Mouse (Mus musculus) urinary bladder, adult 18-20 months (tissue): ENCODE results near the gene Dph2.
A peak's percentile ranks its signal among the peaks of the same experiment; 100 is the strongest.

Experiments
- DNase-seq, 2 experiments: peaks; one replicate each; pipeline ENCODE4 v3.0.0; 2022; ENCODE audit warnings: low spot score in 2 of 2, mixed read lengths in 2 of 2

Dph2 gene

DNA sequence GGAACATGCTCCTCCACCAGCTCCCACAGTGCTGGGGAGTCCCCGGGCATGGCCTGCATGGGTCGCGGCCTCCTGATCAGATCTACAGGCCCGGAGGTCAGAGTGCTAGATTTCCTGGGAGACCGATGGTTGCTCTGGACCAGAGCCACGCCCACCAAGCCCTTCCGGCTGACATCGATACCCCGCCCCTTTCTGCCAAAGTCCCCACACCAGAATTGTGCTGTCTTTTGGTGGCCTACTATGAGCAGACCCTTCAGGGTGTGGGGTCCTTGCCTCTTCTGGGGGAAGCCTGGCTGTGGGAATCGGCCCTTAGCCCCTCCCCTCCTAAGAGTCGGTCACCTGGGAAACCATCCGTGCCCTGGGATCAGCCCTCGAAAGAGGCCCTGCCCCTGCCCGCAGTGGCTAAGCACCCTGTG lies 19.4 kb downstream of the Dph2 start, which contains the start of gene Ccdc24:
Gene Ccdc24, minus strand, starts transcription at position 87 of the 416 bp plus-strand sequence.
- no peak for DNase-seq

DNA sequence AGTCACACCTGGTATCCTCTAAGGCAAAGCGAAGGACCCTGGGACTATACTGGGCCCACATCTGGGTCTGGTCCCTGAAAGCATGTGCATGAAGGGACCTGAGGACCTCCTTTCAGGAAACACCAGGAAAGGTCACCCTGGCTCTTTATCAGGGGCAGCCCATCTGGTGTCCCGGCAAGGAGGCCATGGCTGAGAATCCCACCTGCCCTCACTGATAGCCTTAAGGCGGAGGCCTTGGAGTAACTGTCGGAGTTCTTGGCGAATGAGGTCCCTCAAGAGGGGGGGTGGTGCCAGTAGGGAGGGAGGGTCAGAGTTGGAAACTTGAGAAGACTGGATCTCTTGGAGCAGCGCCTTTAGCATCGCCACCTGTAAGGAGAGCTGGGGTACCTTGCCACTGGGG lies 20.0 kb downstream of the Dph2 start:
- DNase-seq, result no peak

DNA sequence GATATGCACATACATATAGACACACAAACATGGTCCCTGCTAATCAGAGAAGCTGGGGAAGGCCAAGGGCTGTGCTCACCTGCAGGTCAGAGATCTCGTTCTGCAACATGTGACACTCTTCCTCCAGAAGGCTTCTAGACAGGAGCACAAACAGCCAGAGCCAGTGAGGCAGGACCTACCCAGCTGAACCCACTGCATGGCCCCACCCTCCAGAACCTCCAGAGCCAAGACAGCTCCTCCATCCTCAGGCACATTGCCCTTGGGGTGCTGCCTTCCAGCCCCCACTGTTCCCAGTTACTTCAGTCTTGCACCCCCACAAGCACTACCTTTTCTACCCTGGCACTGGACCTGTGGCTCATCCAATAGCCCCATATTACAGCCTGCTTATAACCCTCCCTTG lies 21.4 kb downstream of the Dph2 start:
- DNase-seq, result no peak

DNA sequence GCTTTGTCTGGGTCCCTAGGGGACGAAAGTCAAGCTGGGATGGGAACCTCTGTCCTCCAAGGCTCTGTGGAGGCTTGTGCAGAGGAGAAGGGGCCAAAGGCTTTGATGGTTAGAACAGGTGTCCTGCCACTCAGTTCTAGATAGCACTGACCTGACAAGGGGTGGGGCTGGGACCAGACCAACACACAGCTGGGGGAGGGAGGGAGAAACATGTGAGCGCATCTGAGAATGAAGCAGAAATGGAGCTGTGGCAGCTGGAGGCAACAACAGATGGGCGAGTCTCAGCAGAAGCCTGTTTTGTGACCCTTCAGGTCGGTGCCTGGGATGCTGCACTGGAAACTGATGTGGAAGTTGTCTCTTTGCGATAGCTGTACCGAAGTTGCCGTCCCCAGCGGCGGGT lies 22.5 kb downstream of the Dph2 start:
- no peak for DNase-seq

DNA sequence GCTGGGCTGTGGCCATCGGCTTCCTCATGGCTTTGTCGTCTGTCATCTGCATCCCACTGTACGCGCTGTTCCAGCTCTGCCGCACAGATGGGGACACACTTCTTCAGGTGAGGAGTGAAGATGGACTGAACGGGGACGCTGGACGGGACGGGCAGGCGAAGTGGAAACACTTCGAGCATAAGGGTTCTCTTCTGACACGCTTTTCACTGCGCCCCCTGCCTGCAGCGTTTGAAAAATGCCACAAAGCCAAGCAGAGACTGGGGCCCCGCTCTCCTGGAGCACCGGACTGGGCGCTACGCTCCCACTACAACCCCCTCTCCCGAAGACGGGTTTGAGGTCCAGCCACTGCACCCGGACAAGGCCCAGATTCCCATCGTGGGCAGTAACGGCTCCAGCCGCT lies 24.0 kb downstream of the Dph2 start:
- DNase-seq, result peak in 1 of 2 experiments; percentile 28

DNA sequence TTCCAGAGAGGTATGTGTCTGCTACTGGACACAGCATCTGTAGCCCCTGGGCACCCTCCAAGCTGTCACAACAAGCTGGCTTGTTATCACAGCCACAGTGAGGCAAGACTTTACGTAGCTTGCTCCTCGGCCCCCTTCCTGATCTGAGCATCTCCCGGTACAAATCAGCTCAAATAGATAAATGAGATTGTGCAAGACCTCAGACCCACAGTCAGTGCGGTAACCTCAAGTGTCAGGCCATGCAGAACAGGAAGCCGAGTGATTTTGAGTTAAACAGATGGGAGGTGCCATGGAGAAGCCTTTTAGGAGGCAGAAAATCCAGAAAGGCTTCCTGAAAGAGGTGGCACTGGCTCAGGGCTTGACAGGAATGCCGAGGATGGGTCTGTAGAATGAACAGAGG lies 24.8 kb downstream of the Dph2 start:
- DNase-seq, result no peak

DNA sequence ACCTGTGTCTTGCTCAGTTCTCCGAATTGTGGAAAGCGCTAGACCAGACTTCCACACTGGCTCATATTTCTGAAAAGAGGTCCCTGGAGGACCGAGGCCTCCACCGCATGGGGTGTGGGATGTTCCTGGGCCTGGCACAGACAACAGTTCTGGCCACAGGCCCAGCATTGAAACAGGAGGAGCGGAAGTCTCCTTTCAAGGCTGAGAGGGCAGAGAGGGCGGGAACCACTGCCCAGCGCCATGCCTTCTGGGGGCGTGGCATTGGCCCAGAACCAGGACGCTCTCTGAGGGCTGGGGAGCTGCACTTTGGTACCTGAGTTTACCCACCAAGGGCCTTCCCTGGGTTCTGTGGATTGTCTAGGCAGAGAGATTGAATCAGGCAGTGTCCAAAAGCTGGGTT lies 25.7 kb downstream of the Dph2 start:
- DNase-seq, result peak in 1 of 2 experiments; percentile 46

DNA sequence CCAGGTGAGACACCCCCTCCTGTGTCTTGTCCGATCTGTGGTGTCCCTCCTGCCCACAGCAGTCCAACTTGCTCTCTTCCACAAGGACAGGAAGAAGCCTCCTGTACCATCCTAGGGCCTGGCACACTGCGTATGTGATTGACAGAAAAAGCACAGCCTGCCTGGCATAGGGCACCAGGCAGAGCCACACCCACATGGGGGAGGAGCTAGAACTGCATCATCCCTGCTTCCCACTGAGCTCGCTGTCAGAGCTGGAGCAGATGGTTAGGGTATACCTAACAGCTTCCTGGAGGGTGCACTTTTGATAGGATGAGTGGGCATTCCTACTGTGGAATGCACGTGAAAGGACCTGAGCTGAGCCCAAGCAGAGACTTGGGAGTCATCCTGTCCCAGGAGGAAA lies 29.0 kb downstream of the Dph2 start:
- no peak for DNase-seq

DNA sequence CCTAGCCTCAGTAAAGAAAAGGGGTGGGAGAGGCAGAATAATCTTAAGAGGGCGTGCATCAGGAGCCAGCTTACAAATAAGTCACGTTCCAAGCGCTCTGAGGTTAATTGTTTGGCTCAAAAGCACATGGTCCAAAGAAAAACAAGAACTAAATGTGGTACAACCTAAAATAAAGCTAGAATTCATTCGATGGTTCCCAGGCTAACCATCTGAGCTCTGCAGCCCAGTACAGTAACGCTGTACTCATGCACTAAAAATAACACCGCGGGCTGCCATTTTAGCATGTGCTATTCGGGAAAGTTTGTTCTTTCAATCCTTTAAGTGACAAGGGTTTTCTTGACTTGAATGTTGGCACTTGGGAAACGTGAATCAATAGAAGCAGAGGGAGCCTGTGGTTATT lies 31.3 kb downstream of the Dph2 start:
- no peak for DNase-seq

DNA sequence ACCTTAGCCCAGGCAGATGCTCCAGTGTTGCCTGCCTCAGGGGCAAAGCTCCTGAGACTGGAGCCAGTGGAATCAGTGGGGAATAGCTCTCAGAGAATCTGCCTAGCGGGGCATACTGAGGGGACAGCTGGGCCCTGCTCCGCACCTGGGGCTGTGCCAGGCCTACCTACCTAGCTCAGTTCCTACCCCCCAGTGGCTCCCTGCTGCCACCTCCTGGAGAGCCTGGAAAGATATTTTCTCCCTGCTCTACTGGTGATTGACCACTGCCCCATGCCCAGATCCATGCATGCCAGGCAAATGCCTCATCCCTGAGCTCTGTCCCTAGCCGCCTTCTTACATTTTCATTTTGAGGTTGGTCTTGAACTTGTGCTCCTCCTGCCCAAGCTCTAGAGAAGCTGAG lies 33.0 kb downstream of the Dph2 start:
- peak; percentile 43 to 59 for DNase-seq

DNA sequence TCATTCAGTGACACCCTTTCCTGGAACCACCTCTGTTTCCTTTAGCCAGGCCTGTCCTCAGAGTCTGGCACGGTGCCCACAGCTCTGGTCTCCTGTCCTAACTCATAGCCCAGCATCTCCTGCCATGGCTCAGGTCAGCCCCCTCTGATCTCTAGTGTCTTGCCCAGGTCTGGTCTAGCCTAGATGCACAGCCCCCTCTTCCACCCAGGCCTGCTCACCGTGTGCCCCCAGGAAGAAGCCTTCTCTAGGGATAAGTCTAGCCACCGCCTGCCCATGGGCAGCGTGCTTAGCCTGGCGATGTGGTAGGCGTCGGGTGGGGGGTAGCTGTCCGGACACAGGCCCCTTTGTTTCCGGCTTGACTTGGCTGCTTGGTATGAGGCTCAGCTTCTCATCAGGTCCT lies 36.7 kb downstream of the Dph2 start:
- no peak for DNase-seq

DNA sequence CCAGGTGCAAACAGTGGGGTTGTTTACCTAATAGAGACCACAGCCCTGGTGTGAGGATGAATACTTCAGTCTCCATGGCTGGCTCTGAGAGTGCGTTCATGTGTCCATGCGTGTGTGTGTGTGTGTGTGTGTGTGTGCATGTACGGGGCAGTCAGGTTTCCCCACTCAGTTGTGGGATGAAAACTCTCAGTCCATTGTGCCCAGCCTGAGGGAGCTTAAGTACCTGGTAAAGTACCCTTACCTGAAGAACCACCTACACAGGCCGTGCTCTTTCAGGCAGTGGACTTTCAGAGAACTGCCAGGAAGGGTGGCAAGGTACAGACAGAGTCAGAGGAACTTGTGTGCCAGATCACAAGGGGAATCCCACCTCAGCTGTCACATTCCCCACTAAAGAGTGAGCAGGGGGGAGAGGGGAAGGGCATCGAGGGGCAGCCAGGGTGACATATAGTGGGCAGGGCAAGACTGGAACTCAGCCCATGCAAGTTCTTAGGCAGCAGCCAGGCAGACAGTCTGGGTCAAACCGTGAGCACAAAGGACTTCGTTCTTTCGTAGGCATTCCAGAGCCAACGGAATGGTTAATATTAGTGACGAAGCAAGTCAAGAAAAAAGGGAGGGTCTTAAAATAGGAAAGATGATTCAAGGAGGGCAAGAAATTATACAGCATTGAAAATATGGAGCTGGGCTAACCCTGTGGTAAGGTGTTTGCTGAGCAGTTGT lies 39.5 kb downstream of the Dph2 start:
- no peak for DNase-seq

DNA sequence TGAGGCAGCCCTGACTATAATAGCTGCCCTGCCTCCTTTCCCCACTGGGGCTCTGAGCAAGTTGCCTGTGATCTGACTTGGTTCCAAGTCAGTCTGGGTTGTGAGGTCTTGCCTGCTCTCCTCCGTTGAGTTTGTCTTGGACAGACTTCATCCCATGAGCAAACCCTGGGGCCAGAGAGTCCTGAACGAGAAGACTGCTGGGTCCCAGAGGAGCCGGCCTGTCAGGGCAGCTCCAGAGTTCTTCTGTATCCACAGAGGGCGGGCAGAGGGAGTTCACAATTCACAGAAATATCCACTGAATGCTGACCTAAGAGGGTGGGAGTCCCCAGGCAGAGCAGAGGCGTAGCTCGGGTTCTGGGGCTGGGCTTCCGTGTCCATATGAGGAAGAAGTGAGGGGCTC lies 41.0 kb downstream of the Dph2 start:
- DNase-seq, result no peak

DNA sequence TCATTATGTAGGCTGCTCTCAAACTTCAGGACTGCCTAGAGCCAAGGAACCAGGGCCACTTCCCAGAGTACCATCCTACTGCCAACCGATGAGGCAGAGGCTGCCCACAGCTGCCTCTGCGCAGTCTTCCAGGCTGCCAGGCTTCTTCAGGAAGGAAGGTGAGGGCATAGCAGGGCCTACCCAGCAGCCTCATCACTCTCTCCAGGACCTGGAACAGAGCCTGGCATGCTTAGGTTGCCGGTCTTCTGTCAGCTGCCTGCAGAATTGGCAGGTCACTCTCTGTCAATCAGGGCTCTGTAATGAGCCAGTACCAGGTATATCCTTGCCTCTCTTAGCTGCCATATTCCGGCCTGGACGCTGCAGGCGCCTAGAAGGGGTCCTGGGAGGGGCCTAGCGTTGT lies 41.7 kb downstream of the Dph2 start:
- no peak for DNase-seq

DNA sequence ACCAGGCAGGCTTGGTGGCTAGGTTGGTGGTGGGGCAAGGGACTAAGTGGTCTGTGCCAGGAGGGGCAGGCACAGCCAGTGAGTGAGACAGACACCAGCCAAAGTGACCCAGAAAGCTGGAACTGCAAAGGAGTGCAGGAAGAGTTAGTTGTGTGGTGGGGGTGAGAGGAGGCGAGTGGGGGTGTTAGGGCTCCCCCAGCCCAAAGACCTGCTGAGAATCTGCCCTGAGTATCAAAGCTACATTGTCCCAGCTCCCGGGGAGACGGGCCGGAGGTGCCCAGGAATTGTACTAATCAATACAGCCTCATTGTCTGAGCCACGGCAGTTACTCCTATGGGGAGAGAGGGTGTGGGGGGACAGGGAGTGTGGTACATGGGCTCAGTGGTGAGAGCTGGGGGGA lies 42.3 kb downstream of the Dph2 start:
- DNase-seq, result no peak

DNA sequence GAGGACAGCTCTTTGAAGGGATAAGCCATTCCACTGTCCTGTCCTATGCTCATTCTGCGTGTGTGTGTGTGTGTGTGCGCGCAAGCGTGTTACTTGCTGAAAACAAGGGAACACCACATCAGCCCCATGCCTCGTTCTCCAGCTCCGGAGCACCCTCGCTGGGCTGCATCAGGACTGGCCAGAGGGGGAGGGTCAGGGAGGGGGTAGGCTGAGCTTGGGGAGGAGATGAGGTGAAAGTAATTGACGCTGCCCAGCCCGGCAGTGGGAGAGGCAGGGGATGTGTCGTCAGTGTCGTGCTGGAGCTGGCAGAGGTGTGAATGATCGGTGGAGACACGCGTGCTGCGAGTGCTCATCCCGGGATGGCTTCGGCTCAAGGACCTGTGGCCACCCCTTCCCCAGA lies 42.8 kb downstream of the Dph2 start:
- DNase-seq, result no peak

DNA sequence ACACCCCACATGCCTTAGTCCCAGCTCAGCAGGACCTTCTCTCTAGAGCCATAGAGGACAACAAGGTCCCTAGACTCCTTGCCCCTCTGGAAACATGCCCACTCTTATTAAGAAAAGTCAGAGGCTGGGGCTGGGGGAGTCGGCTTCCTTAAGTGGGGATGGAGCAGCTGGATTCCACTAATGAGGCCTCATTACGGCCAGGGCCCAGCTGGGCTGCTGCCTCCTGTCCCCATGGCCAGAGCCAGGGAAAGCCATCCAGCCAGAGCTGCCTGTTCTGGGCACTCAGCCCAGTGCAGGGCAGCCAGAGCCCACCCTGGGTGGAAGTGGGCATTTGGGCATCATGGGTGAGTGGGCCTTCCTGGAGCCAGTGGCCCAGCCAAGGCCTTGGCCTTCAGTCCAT lies 44.8 kb downstream of the Dph2 start:
- no peak for DNase-seq

DNA sequence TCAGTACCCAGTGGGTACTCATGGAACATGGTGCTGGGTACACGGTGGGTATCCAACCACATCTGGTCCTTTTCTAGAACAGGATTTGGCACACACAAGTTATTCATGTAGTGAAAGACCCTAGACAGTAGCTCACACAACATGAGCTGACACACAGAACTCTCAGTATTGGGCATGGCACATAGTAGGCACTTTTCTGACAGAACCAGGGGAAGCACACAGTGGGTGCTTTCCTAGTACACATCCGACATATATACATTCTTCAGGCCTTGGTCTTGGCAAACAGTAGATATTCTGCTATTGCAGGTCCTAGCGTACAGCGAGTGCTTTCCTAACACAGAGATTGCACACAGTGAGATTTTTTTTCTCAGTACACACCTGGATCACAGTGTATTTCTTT lies 45.6 kb downstream of the Dph2 start:
- no peak for DNase-seq

DNA sequence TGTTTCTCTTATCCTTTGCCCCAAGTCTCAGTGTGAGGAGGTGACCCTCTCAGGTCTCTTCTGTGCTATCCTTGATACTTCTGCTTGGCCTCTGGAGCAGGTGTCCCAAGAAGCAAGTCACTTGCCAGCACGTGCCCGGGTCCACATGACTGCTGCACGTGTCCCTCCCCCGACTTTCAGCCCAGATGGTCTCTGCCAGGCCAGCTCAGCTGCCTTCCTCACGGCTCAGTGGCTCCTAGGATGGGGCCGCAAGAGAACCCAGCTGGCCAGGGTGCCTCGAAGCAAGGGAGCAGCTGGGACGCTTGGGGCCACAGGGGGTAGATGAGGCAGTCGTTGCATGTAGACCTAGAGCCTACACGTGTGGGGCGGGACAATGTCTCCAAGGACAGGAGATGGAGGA lies 46.5 kb downstream of the Dph2 start:
- no peak for DNase-seq

DNA sequence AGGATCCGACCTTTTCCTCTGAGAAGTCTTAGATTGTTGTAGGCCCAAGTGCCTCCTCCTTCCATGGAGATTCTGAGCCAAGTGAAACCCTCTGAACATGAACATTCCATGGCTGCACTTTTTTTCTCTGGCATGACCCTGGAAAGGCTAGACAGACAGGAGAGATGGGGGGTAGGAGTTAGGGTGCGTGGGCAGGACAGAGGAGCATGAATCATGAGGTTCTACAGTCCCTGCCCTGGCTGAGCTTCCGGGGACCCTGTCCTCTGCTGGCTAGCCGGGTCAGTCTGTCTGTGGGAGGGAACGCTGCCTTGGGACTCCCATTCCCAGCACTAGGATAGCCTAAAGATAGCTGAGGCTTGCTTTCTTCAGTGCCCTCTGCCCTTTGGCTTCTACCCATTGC lies 47.4 kb downstream of the Dph2 start:
- no peak for DNase-seq

DNA sequence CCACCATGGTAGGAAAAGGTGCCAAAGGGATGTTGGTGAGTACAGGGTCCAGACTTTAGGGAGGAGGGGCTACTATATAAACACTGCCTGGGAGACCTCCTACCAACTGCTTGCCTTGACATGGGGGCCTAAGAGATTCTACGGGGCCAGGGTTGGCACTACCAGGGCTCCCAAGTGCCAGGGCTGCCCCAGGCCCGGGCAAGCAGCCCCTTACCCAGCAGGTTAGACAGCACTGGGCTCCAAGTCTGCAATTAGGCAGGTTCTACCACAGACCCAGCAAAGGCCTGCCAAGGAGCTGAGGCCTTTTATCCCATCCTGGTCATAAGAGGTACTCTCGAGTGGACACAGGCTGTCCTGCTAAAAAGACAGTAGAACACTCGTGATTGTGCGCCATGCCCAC lies 48.7 kb downstream of the Dph2 start:
- DNase-seq, result no peak

DNA sequence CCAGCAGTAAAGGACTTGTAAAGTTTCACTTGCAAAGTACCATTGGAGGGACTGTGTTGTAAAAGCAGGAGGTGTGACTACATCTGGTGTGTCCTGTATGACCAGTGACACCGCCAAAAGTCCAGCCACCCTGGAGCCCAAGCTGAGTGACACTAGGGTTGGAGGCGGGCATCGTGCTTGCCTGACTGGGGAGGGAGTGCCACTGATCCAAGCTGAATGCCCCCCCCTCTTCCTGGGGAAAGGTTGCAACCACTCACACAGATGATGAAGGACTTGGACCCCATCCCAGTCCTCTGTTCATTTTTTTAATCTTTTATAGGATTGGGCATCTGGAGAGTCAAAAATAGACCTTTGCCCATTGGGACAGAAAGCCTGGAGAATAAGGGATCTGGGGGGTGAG lies 50.3 kb downstream of the Dph2 start:
- peak in 1 of 2 experiments; percentile 46 for DNase-seq

DNA sequence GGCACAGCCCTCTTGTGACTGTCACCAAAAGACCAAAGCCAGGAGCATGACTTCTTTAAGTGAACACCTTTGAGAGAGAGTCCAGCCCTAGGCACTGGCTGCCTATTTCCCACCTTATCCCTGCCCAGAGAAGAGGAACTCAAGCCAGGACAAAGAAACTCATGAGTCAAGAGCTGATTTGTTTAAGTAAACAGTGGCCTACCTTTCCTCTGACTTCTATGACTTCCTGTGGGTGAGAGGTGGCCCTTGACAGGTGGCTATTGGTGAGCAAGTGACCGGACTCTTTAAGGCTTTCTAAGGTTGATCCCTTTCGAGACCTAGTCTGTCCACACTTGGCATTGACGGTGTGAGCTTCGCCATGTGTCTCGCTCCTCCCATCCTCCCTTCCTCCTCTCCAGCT lies 51.0 kb downstream of the Dph2 start:
- peak in 1 of 2 experiments; percentile 35 for DNase-seq

DNA sequence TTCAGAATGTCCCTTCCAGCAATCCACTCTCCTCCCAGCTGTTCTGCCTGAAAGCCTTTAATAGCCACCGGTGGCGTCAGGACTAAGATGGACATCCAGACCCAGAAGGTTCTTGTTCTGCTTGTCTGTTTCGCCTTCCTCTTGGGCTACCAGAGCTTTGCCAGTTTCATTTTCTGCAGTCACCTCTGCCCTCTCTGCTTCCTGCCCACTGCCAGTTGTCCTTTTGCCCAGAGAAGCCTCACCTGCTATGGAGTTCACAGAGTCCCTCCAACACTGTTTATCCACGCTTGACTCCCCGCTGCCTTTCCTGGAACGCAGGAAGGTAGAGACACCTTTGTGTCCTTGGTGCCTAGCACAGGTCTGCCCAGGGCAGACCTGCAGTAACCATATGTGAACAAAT lies 52.5 kb downstream of the Dph2 start:
- DNase-seq, result no peak
